Mouse (Mus musculus): ENCODE data around the gene Ntf5. TPM values are rescaled to one million over a fixed set of nuclear protein-coding genes. Genes with fewer than 3 reads are reported as not detected.
A peak's percentile ranks its signal among the peaks of the same experiment; 100 is the strongest.
"Not testable (repeated sequence)": the region's sequence is repeated elsewhere in the genome, so short reads cannot be mapped to it uniquely, and the experiment has no call there.

Gene Ntf5
- polyA plus RNA-seq, 1 experiment from 2014 or later: not detected

- Histone ChIP-seq H3K4me3 (replicated peaks) (peak overlapping the region; percentile 57), H3K4me1 (peaks cover 43% of the 10 kb centered on the region), H3K36me3 (peaks cover 55% of the 10 kb centered on the region), H3K27ac (replicated peaks) (peak overlapping the region; percentile 91), H3K27me3 (replicated peaks) (no peaks in the 10 kb centered on the region), H3K9ac (replicated peaks) (peak overlapping the region; percentile 67), H3K9me3 (replicated peaks) (no peaks in the 10 kb centered on the region), H3K4me2 (peak overlapping the region; percentile 82)
- ATAC-seq (ENCODE audit: low FRiP score): peak; percentile 79
- under 1% methylated on average over 43 of the region's 43 CpGs for WGBS
Measured at GRCm38 (mm10) chr7:45458748-45459563, 45.5 kb downstream of the Ntf5 start.

GRCm38 (mm10) chr7:45459564-45460140, 46.2 kb downstream of the Ntf5 start, which contains the start of gene Ftl1:
Gene Ftl1 (minus strand): TSS chr7:45459884.
- H3K4me1 ChIP-seq: peaks cover 49% of the 10 kb centered on the region
- H3K9me3 ChIP-seq (replicated peaks); H3K27me3 ChIP-seq (replicated peaks): not testable (repeated sequence)
- H3K27ac ChIP-seq (replicated peaks): peak within 1 kb of the TSS; percentile 91
- under 1% methylated on average over 32 of the region's 37 CpGs for WGBS
- H3K9ac ChIP-seq (replicated peaks): peak within 1 kb of the TSS; percentile 67
- H3K4me3 ChIP-seq (replicated peaks): peak within 1 kb of the TSS; percentile 57
- peak; percentile 95 for ATAC-seq (ENCODE audit: low FRiP score)
- peaks cover 51% of the 10 kb centered on the region for H3K36me3 ChIP-seq
- peak within 1 kb of the TSS; percentile 82 for H3K4me2 ChIP-seq

- WGBS: 74% methylated on average over 7 of the region's 7 CpGs
- peak overlapping the region; percentile 27 for H3K9ac ChIP-seq (replicated peaks)
- peaks cover 57% of the 10 kb centered on the region for H3K4me1 ChIP-seq
- peak; percentile 0; the same call in 1 of the 2 replicates for ATAC-seq (ENCODE audit: low FRiP score)
- H3K4me3 ChIP-seq (replicated peaks): peak overlapping the region; percentile 57
- H3K4me2 ChIP-seq: peak overlapping the region; percentile 59
- peaks cover 51% of the 10 kb centered on the region for H3K36me3 ChIP-seq
- H3K27me3 ChIP-seq (replicated peaks): no peaks in the 10 kb centered on the region
- H3K27ac ChIP-seq (replicated peaks): peak overlapping the region; percentile 87
- no peaks in the 10 kb centered on the region for H3K9me3 ChIP-seq (replicated peaks)
Measured at GRCm38 (mm10) chr7:45460377-45460776, 46.9 kb downstream of the Ntf5 start.

GRCm38 (mm10) chr7:45460860-45461314, 47.4 kb downstream of the Ntf5 start:
- H3K4me2 ChIP-seq: peak overlapping the region; percentile 59
- 20% methylated on average over 13 of the region's 13 CpGs for WGBS

GRCm38 (mm10) chr7:45461326-45461725, 47.8 kb downstream of the Ntf5 start:
- 33% methylated on average over 5 of the region's 5 CpGs for whole genome bisulfite sequencing
- peaks cover 66% of the 10 kb centered on the region for H3K4me1 ChIP-seq
- no peak overlapping the region for H3K4me3 ChIP-seq (replicated peaks)
- no peaks in the 10 kb centered on the region for H3K27me3 ChIP-seq (replicated peaks)
- H3K9ac ChIP-seq (replicated peaks): no peak overlapping the region
- ATAC-seq (ENCODE audit: low FRiP score): no peak
- H3K9me3 ChIP-seq (replicated peaks): no peaks in the 10 kb centered on the region
- H3K4me2 ChIP-seq: peak overlapping the region; percentile 59; the same call in 1 of the 2 replicates
- peak overlapping the region; percentile 87 for H3K27ac ChIP-seq (replicated peaks)
- H3K36me3 ChIP-seq: peaks cover 44% of the 10 kb centered on the region

More at GRCm38 (mm10) chr7:45460860-45461314, 47.4 kb downstream of the Ntf5 start:
- Histone ChIP-seq H3K27me3 (replicated peaks) (no peaks in the 10 kb centered on the region), H3K9me3 (replicated peaks) (no peaks in the 10 kb centered on the region), H3K9ac (replicated peaks) (no peak overlapping the region; the same call in 1 of the 2 replicates), H3K27ac (replicated peaks) (peak overlapping the region; percentile 87), H3K4me3 (replicated peaks) (no peak overlapping the region; the same call in 1 of the 2 replicates), H3K36me3 (peaks cover 46% of the 10 kb centered on the region), H3K4me1 (peaks cover 62% of the 10 kb centered on the region)
- no peak for ATAC-seq (ENCODE audit: low FRiP score)

- H3K4me2 ChIP-seq: no peak overlapping the region
- ATAC-seq (ENCODE audit: low FRiP score): no peak
- no peak overlapping the region; the same call in 1 of the 2 replicates for H3K27ac ChIP-seq (replicated peaks)
- 75% methylated on average over 4 of the region's 4 CpGs for WGBS
- H3K36me3 ChIP-seq: peaks cover 44% of the 10 kb centered on the region
- H3K9ac ChIP-seq (replicated peaks): no peak overlapping the region
- no peaks in the 10 kb centered on the region for H3K27me3 ChIP-seq (replicated peaks)
- H3K9me3 ChIP-seq (replicated peaks): no peaks in the 10 kb centered on the region
- H3K4me3 ChIP-seq (replicated peaks): no peak overlapping the region
- H3K4me1 ChIP-seq: peaks cover 62% of the 10 kb centered on the region
Measured at GRCm38 (mm10) chr7:45461781-45462180, 48.3 kb downstream of the Ntf5 start.

- peaks cover 62% of the 10 kb centered on the region for H3K4me1 ChIP-seq
- no peaks in the 10 kb centered on the region for H3K9me3 ChIP-seq (replicated peaks)
- WGBS: 89% methylated on average over 4 of the region's 4 CpGs
- no peaks in the 10 kb centered on the region for H3K27me3 ChIP-seq (replicated peaks)
- H3K27ac ChIP-seq (replicated peaks): no peak overlapping the region
- no peak for ATAC-seq (ENCODE audit: low FRiP score)
- no peak overlapping the region for H3K4me2 ChIP-seq
- no peak overlapping the region for H3K9ac ChIP-seq (replicated peaks)
- peaks cover 38% of the 10 kb centered on the region for H3K36me3 ChIP-seq
- no peak overlapping the region for H3K4me3 ChIP-seq (replicated peaks)
Measured at GRCm38 (mm10) chr7:45462325-45462724, 48.8 kb downstream of the Ntf5 start.

- H3K4me3 ChIP-seq (replicated peaks); H3K27me3 ChIP-seq (replicated peaks); H3K9ac ChIP-seq (replicated peaks); H3K9me3 ChIP-seq (replicated peaks); H3K27ac ChIP-seq (replicated peaks); ATAC-seq (ENCODE audit: low FRiP score); H3K4me2 ChIP-seq: not testable (repeated sequence)
- Histone ChIP-seq H3K4me1 (peaks cover 59% of the 10 kb centered on the region), H3K36me3 (peaks cover 34% of the 10 kb centered on the region)
- 88% methylated on average over 4 of the region's 4 CpGs for WGBS
Measured at GRCm38 (mm10) chr7:45462868-45463267, 49.4 kb downstream of the Ntf5 start.

GRCm38 (mm10) chr7:45463987-45464778, 50.7 kb downstream of the Ntf5 start:
- Histone ChIP-seq H3K4me3 (replicated peaks) (no peak overlapping the region), H3K4me1 (peaks cover 54% of the 10 kb centered on the region), H3K4me2 (no peak overlapping the region), H3K36me3 (peaks cover 30% of the 10 kb centered on the region), H3K9me3 (replicated peaks) (no peaks in the 10 kb centered on the region), H3K27ac (replicated peaks) (no peak overlapping the region), H3K9ac (replicated peaks) (no peak overlapping the region), H3K27me3 (replicated peaks) (no peaks in the 10 kb centered on the region)
- no peak for ATAC-seq (ENCODE audit: low FRiP score)
- 95% methylated on average over 7 of the region's 7 CpGs for WGBS

- no peak overlapping the region for H3K9ac ChIP-seq (replicated peaks)
Measured at GRCm38 (mm10) chr7:45465112-45465511, 51.6 kb downstream of the Ntf5 start.

GRCm38 (mm10) chr7:45465549-45465948, 52.1 kb downstream of the Ntf5 start:
- Histone ChIP-seq H3K4me2 (peak overlapping the region; percentile 96), H3K4me1 (peaks cover 48% of the 10 kb centered on the region), H3K27me3 (replicated peaks) (no peaks in the 10 kb centered on the region), H3K9me3 (replicated peaks) (no peaks in the 10 kb centered on the region), H3K36me3 (peaks cover 30% of the 10 kb centered on the region), H3K9ac (replicated peaks) (peak overlapping the region; percentile 89), H3K4me3 (replicated peaks) (peak overlapping the region; percentile 79), H3K27ac (replicated peaks) (no peak overlapping the region)
- WGBS: 81% methylated on average over 9 of the region's 9 CpGs
- no peak for ATAC-seq (ENCODE audit: low FRiP score)

More at GRCm38 (mm10) chr7:45465112-45465511, 51.6 kb downstream of the Ntf5 start:
- no peaks in the 10 kb centered on the region for H3K27me3 ChIP-seq (replicated peaks)
- H3K4me2 ChIP-seq: peak overlapping the region; percentile 96
- no peak overlapping the region for H3K27ac ChIP-seq (replicated peaks)
- peaks cover 30% of the 10 kb centered on the region for H3K36me3 ChIP-seq
- 97% methylated on average over 12 of the region's 12 CpGs for WGBS
- ATAC-seq (ENCODE audit: low FRiP score): no peak
- no peaks in the 10 kb centered on the region for H3K9me3 ChIP-seq (replicated peaks)
- H3K4me1 ChIP-seq: peaks cover 53% of the 10 kb centered on the region
- peak overlapping the region; percentile 79; the same call in 1 of the 2 replicates for H3K4me3 ChIP-seq (replicated peaks)
